Mouse (Mus musculus) spleen, adult 18-20 months (tissue): ENCODE results near the gene Dnal4.

ENCODE experiments used
- DNase-seq, 2 experiments: peaks; one replicate each; pipeline ENCODE4 v3.0.0; 2022; ENCODE audit warnings: mixed read lengths in 2 of 2

The Dnal4 gene

GRCm38 (mm10) chr15:79763001-79763400 lies 14.6 kb downstream of the Dnal4 start:
- DNase-seq = no peak

- DNase-seq = no peak
Measured at GRCm38 (mm10) chr15:79760956-79761355, 16.7 kb downstream of the Dnal4 start.

GRCm38 (mm10) chr15:79757118-79757517 lies 20.5 kb downstream of the Dnal4 start:
- no peak for DNase-seq

- DNase-seq = no peak
Measured at GRCm38 (mm10) chr15:79755977-79756625, 21.5 kb downstream of the Dnal4 start.

GRCm38 (mm10) chr15:79755176-79755575 lies 22.5 kb downstream of the Dnal4 start:
- no peak for DNase-seq

DNA sequence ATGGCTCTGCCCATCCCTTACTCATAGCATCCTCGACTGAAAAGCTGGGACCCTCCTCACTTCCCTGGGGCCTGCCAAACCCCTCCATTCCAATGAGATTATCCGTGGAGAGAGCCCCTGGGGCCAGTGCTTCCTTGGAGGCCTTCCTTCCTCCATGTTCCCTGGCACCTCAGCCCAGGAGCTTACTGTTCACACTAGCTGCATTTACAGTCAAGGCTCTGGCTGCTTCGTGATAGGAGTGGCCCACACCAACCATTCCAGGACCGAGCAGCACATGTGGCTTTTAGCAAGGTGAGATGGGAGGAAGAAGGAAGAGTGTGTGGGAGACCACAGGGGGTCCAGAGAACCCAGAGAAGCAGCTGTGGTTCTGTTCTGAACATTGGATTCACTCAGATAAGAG lies 23.8 kb downstream of the Dnal4 start:
- no peak for DNase-seq

DNA sequence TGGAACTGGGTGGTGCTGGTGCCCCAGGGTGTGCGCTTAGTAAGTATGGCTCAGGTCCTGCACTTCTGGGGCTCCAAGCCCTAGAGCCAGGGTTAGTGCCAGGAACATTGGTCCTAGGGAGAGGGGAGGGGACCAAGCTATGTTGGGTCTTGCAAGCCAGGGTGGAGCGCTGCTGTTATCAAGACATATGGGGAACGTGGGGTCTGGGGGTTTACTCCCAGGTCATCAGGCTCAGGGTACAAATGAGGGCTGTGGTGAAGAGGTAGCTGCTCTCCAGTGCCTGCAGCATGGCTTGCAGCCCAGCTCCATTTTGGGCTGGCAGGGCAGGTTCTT lies 24.3 kb downstream of the Dnal4 start:
- no peak for DNase-seq

DNA sequence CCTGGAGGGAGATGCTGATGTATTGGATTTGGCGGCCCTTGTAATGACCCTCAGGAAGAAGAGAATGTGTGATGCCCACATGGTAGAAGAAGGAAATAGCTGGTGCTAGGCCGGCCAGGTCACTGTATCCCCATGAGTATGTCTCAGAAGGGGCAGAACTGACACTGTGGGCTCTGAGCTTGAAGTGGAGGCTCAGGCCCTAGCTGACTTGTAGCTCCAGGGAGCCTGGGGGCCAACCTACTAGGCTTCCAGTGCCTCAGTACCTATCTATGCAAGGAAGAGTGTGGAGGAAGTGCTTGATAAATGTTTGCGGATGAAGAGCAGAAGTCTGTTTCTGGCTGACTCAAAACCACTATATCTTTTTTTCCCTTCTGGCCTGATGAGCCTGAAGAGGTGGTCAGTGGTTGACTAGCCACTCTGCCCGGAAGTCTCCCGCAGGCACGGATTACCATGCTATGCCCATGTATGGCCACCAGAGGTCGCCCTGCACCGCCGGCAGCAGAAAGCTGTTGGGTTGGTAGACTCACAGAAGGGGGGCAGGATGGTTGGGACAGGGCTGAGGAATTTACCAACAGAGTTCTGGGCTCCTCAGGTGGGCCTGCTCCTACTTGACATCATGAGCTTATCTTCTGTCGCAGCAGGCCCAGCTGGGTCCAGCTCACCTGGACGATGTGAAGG lies 24.8 kb downstream of the Dnal4 start:
- DNase-seq = peak; percentile 57 to 74

- DNase-seq = peak; percentile 36 to 48
Measured at GRCm38 (mm10) chr15:79751772-79752171, 25.9 kb downstream of the Dnal4 start.

DNA sequence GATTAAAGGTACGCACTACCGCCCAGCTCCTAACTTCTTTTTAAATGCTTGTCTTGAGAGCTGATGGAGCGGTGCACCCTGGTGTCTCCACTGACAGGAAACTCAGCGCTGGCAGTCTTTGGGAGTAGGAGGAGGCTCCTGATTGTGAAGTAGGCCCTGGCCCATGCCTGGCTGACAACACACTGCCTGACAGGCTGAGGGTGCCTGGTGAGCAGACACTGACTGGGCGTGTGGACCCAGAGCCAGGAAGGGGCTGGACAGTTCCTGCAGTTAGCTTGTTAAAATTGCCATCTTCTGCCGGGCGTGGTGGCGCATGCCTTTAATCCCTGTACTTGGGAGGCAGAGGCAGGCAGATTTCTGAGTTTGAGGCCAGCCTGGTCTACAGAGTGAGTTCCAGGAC lies 27.4 kb downstream of the Dnal4 start:
- DNase-seq = no peak

GRCm38 (mm10) chr15:79749162-79749561 lies 28.5 kb downstream of the Dnal4 start:
- no peak for DNase-seq

GRCm38 (mm10) chr15:79747998-79748397 lies 29.7 kb downstream of the Dnal4 start:
- no peak for DNase-seq

- no peak for DNase-seq
Measured at GRCm38 (mm10) chr15:79745883-79746282, 31.8 kb downstream of the Dnal4 start.

DNA sequence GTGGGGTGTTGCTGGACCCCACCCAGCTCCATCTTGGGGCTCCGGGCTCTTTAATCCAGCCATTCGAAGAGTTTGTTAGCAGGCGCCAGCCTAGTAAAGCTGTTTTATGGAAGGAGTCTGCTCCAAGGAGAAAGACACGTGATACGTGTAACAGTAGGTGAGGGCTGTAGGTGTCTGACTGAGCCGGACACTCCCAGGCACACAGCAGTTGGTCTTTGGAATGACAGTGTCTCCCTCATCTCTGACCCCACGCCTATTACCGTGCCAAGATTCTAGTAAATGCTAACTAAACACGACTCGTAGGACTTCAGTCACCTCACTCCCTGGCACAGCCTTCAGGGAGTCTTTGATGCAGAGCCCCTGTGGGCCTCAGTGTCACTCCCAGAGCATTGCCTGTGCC lies 32.3 kb downstream of the Dnal4 start:
- DNase-seq = no peak

DNA sequence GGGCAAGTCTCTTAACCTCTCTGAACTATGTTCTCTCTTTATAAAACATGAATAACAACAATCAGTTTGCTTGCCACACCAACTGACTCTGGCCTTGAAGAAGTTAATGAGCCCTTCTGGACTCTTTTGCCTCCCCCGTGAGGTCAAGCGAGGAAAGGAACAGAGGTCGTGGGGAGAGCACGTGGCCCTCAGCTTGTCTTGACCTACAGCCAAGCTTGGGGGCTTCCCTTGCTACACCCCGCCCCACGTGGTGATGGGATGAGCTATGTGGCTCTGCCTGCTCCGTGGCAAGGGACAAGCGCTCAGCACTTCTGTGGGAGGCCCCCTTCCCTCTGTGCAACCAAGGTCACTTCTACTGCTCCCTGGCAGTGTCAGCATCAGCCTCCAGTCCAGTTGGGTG lies 32.9 kb downstream of the Dnal4 start:
- no peak for DNase-seq

DNA sequence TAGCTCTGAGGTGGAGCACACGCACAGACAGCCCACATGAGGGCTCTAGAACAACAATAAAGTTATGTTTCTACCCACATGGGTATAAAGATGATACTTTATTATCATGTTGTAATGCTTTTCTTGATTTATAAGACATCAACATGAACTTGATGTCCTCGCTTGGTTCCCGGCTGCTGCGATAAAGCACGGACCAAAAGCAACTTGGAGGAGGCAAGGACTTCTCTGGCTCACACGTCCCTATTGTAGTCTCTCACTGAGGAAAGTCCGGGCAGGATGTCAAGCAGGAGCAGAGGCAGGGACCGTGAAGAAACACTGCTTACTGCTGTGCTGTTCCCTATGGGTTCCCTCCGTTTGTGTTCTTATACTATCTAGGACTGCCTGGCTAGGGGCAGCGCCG lies 33.6 kb downstream of the Dnal4 start:
- DNase-seq = no peak

DNA sequence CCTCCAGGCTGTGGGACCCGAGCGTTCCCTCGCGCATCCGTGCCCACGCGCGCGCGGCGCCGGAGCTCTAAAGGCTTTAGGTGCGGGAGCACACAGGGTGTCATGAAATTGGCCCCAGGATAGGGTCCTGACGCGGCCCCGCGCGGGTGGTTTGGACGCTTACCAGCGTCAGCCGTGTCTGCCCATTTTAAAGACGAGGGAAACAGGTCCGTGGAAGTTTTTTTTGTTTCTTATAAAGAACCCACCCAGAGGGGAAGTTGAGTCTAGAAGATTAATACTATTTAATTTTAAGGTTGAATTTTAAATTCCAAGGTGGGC lies 35.0 kb downstream of the Dnal4 start:
- no peak for DNase-seq

- peak; percentile 85 to 91 for DNase-seq
Measured at GRCm38 (mm10) chr15:79741921-79742705, 35.5 kb downstream of the Dnal4 start, which contains the start of gene Sun2. Gene Sun2, minus strand, starts transcription at chr15:79742536.

DNA sequence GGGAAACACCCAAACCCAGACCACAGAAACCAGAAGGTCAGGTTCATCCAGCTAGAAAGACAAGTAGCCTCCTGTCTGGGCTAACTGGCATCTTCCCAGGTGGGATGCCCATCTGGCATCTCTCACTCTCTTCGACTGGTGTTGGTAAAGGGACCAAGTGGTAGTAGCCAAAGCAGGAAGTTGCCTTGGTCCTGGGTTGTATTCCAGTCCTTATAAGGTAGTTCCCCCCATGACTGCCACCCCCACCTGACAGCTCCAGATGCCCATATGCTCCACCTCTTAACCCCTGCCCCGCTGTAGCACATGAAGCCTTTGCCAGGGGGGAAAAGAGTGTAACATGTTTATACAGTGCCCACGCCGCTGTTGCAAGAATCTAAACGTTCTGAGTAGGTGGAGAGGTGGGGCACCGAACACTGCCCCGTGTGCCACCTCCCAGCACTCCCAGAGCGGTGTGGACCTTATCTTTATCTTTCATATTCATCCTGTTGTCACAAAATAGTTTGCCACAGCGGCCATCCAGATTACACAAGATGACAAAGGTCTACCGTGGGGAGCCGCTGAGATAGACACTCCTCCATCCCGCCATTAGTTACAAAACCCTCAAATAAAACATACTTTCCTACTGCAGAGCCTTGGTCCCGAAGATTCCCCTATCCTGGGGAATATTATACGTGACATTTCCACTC lies 36.3 kb downstream of the Dnal4 start:
- peak; percentile 29 to 31 for DNase-seq

GRCm38 (mm10) chr15:79740739-79741138 lies 36.9 kb downstream of the Dnal4 start:
- no peak for DNase-seq

- DNase-seq = no peak
Measured at GRCm38 (mm10) chr15:79734311-79734710, 43.3 kb downstream of the Dnal4 start.

DNA sequence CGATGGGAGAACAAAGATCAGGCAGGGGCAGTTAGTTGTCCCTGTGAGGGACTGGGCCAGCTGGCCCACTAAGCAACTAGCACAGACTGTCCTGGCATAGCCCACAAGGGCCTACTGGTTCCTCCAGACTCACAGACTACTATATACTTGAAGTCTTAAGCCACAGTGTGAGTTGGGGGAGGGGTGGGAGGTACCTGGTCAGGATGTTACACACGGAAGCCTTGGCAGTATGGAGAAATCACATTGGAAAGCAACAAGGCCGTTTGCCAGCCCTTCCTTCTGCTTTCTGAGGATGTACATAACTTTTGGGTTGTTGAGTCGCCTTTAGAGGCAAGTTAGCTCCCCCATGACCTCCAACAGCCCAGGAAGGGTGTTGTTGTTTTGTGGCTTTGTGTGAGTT lies 44.0 kb downstream of the Dnal4 start:
- DNase-seq = no peak

DNA sequence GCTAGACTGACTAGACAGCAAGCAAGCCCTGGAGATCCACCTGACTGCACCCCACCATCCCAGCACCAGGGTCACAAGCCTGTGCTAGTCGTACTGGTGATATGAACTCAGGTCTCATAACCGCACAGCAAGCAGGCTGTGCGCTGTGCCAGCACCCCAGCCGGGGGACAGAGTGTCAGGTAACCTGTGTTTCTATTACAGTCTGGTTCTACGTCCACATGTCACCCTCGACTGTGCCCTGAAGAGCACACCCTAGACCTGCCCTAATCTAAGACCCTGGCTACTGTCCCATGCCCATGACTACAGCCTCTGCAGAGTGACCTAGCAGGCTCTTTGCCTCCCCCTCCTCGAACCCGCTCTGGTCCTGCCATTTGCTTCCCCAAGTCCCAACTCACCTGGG lies 44.5 kb downstream of the Dnal4 start:
- no peak for DNase-seq

- no peak for DNase-seq
Measured at GRCm38 (mm10) chr15:79731554-79731953, 46.1 kb downstream of the Dnal4 start.
